Mouse (Mus musculus) urinary bladder, postnatal 36 days (tissue): ENCODE data around the gene Zxdb.
A peak's percentile ranks its signal among the peaks of the same experiment; 100 is the strongest.
"Not testable (repeated sequence)": the region's sequence is repeated elsewhere in the genome, so short reads cannot be mapped to it uniquely, and the experiment has no call there.

Experiments
- DNase-seq, 2 experiments: peaks; one replicate each; pipeline ENCODE4 v3.0.0; 2022; ENCODE audit warnings: low spot score in 2 of 2, mixed read lengths in 1 of 2

The Zxdb gene

GRCm38 (mm10) chrX:94724192-94724971, at the start of gene Zxdb:
Gene Zxdb (plus strand): TSS chrX:94724569.
- DNase-seq, result not testable (repeated sequence)

- DNase-seq, result peak in 1 of 2 experiments; percentile 16
These were observed 49.4 kb upstream of the Zxdb start for GRCm38 (mm10) chrX:94674977-94675376.

GRCm38 (mm10) chrX:94681581-94681980, 42.8 kb upstream of the Zxdb start:
- not testable (repeated sequence) for DNase-seq

GRCm38 (mm10) chrX:94689593-94689992, 34.8 kb upstream of the Zxdb start:
- DNase-seq, result peak in 1 of 2 experiments; percentile 22

GRCm38 (mm10) chrX:94706676-94707075, 17.7 kb upstream of the Zxdb start:
- not testable (repeated sequence) for DNase-seq

- not testable (repeated sequence) for DNase-seq
These were observed 14.6 kb upstream of the Zxdb start for GRCm38 (mm10) chrX:94709752-94710151.

GRCm38 (mm10) chrX:94724972-94725569, 702 bp downstream of the Zxdb start:
- peak in 1 of 2 experiments; percentile 0 for DNase-seq

- not testable (repeated sequence) for DNase-seq
These were observed 1.3 kb downstream of the Zxdb start for GRCm38 (mm10) chrX:94725627-94726083.

GRCm38 (mm10) chrX:94731596-94731995, 7.2 kb downstream of the Zxdb start:
- no peak for DNase-seq

- no peak for DNase-seq
These were observed 29.4 kb downstream of the Zxdb start for GRCm38 (mm10) chrX:94753733-94754132.

- no peak for DNase-seq
These were observed 35.6 kb downstream of the Zxdb start for GRCm38 (mm10) chrX:94759959-94760358.

GRCm38 (mm10) chrX:94773876-94774275, 49.5 kb downstream of the Zxdb start:
- DNase-seq, result no peak
